Mouse (Mus musculus) kidney, adult 2 months (tissue): ENCODE measurements around the gene Sptb. TPM values are rescaled to one million over a fixed set of nuclear protein-coding genes. Genes with fewer than 3 reads are reported as not detected.

Experiments
- DNase-seq: peaks from one replicate; pipeline ENCODE4 v3.0.0; 2021
- H3K27ac ChIP-seq: fragments of 200-500 bp; 2 replicates; pipeline ENCODE4 v1.5.1; 2012; ENCODE audit warnings: low read depth, low read length, control low read depth, inconsistent platforms; ENCODE audit not compliant: insufficient read depth
- H3K27me3 ChIP-seq: fragments of 200-500 bp; replicated peaks from 2 replicates; pipeline ENCODE4 v1.6.1; 2012; ENCODE audit warnings: mild to moderate bottlenecking, moderate library complexity, low read length, inconsistent platforms; ENCODE audit not compliant: control insufficient read depth, insufficient read depth
- H3K36me3 ChIP-seq: fragments of 200-500 bp; 2 replicates; pipeline ENCODE4 v1.6.1; 2012; ENCODE audit warnings: mild to moderate bottlenecking, moderate library complexity, low read length, inconsistent platforms; ENCODE audit not compliant: control insufficient read depth, insufficient read depth
- H3K4me1 ChIP-seq: fragments of 200-500 bp; 2 replicates; pipeline ENCODE4 v1.6.1; 2011; ENCODE audit warnings: low read length; ENCODE audit not compliant: control insufficient read depth, insufficient read depth
- H3K4me3 ChIP-seq: fragments of 200-500 bp; 2 replicates; pipeline ENCODE4 v1.5.1; 2011; ENCODE audit warnings: mild to moderate bottlenecking, low read depth, low read length, control low read depth; ENCODE audit not compliant: insufficient read depth
- CTCF ChIP-seq: fragments of 200-500 bp; conservative IDR thresholded peaks from 2 replicates; pipeline ENCODE4 v1.5.1; 2011; ENCODE audit warnings: low read depth, mild to moderate bottlenecking, control low read depth, low read length, moderate library complexity, mixed read lengths; ENCODE audit not compliant: insufficient read depth, insufficient read length
- POLR2A ChIP-seq: fragments of 200-500 bp; IDR thresholded peaks from one replicate; pipeline ENCODE4 v1.6.1; 2011; ENCODE audit warnings: low read depth, low read length, control low read depth
- WGBS: fragments of 180-500 bp; shearing (Covaris S2); methylation state at CpG from one replicate; pipeline ENCODE4 v1.1.7; 2018; 5-methylcytosine and 5-hydroxymethylcytosine counted together
- polyA plus RNA-seq: library from polyadenylated mRNA; depleted of rRNA; stranded (reverse); fragments of >200 nt; gene quantifications from 2 replicates; pipeline ENCODE4 v1.2.3, GENCODE M21; 2012

The Sptb gene
- polyA plus RNA-seq, 1 experiment = 1.9 TPM

DNA sequence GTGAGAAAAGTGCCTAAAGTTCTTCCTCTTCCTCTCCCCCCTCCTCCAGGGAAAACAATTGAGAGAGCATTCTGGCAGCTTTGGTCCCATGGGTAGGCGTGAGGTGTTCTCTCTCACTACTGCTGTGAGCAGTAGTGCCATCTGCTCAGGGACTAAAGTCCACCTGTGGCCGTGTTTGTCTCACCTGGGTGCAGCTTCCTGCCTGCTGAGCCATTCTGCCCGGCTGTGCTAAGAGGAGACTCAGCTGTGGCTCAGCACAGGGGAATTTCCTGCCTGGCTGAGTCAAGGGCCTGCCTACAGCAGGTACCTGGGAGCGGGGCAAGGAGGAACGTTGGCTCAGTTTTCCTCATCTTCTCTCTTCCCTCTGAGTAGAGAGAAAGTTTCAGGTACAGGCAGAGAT, 152.1 kb downstream of the Sptb start:
- TF ChIP-seq POLR2A (no peak), CTCF (no peak)
- Histone ChIP-seq H3K4me1 (peaks cover 47% of the 10 kb centered on the region), H3K27me3 (no peaks in the 10 kb centered on the region), H3K36me3 (no peaks in the 10 kb centered on the region), H3K27ac (peak overlapping the region; percentile 18), H3K4me3 (no peak overlapping the region)
- DNase-seq = peak; percentile 88
- WGBS = 27% methylated on average over 5 of the region's 5 CpGs

DNA sequence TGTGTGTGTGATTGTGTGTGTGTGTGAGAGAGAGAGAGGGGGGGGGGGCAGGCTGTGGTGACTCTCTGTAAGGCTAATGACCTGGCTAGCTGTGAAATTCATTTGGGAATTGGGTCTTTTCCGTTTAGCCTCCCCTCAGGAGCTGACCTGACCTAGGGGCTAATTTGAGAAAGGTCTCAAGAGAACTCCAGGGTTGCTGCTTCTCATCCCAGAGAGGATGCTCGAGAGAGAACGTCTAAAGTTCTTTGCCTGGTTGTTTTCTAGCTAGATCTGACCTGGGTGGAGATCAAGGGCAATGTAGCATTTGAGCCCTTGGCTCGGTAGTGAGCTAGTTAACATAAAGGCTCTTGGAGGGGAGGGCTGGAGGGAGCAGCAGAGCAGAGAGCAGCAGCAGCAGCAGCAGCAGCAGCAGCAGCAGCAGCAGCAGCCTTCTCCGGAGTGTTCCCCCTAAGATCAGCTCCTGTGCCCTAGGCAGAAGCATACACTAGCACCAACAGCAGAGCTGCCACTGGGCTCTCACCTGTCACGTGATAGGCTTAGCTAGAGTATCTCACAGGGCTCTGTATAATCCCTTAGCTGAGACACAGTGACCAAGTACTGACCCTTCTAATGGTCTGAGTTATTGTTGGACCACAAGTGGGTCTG, 153.5 kb downstream of the Sptb start:
- no peak overlapping the region for H3K4me3 ChIP-seq
- no peak for TF ChIP-seq POLR2A
- TF ChIP-seq CTCF = no peak
- peaks cover 58% of the 10 kb centered on the region for H3K4me1 ChIP-seq
- 23% methylated on average over 6 of the region's 6 CpGs for WGBS
- peak; percentile 55 for DNase-seq
- H3K27ac ChIP-seq = peak overlapping the region; percentile 28
- H3K27me3 ChIP-seq = no peaks in the 10 kb centered on the region
- no peaks in the 10 kb centered on the region for H3K36me3 ChIP-seq

DNA sequence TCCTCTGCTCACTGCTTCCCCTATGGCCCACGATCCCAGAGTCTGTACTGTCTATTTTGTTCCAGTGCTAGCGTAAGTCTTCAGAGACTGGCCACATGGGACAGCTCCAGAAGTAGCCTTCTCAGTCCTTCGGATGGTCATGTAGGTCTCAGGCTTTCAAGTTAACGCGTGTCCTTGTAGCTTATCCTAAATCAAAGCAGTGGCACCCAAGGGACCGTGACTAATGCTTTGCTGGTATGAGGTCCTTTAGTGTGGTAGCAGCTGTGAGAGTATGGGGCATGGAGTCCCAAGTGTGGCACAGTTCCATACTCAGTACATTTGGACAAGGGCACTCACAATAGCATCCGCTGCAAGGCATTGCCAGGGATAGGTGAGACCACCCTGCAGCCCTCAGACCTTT, 154.2 kb downstream of the Sptb start:
- WGBS = 50% methylated on average over 7 of the region's 7 CpGs
- H3K4me3 ChIP-seq = no peak overlapping the region
- no peaks in the 10 kb centered on the region for H3K27me3 ChIP-seq
- TF ChIP-seq CTCF (no peak), POLR2A (no peak)
- peak overlapping the region; percentile 28 for H3K27ac ChIP-seq
- H3K36me3 ChIP-seq = no peaks in the 10 kb centered on the region
- DNase-seq = peak; percentile 64
- peaks cover 58% of the 10 kb centered on the region for H3K4me1 ChIP-seq

DNA sequence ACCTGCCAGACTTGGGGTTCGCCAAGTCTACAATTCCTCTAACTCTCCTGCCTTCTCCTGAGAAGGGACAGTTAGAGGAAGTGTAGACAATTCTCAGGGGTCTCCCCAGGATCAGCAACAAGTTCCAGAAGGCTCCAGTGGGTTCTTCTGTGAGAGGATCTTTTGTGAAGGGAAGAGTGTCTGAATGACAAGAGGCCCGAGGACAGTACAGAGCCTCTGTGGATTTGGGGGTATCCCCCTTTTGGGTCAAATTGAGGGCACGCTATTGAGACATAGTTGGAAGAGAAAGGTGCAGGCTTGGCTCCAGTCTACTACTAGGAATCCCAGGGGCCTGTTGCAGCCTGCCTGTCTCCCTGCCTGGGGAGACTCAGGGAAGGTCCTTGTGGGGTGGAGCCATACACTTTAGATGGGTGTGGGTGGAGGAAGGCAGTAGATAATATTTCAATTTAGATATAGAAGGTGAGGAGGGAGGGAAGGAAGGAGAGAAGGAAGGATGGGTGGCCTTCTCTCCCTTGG, 155.4 kb downstream of the Sptb start:
- Histone ChIP-seq H3K27ac (0 out of 2 replicates have a peak overlapping the region, but pooled peaks have one; percentile 12), H3K4me3 (no peak overlapping the region), H3K36me3 (no peaks in the 10 kb centered on the region), H3K27me3 (no peaks in the 10 kb centered on the region), H3K4me1 (peaks cover 56% of the 10 kb centered on the region)
- DNase-seq = no peak
- no peak for TF ChIP-seq CTCF
- WGBS = 92% methylated on average over 3 of the region's 3 CpGs

DNA sequence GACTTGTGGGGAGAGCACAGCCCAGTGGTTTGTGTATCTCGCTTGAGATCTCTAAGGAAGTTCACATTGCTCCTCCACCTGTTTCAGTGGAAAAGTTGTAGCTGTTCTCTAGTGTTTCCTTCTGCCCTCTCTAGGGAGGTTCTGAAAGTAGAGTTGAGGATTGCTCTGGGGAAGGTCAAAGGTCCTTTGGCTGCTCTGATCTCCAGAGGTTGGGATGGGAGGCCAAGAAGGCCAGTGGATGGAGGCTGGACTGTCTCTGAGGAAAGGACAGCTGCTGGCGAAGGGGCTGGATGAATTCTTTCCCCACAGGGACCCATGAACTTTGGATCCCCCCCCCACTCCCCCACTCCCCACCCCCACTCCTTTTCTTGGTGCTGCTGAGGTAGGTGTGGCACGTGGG, 156.0 kb downstream of the Sptb start:
- TF ChIP-seq CTCF = no peak
- TF ChIP-seq POLR2A = no peak
- no peaks in the 10 kb centered on the region for H3K36me3 ChIP-seq
- peaks cover 56% of the 10 kb centered on the region for H3K4me1 ChIP-seq
- H3K27ac ChIP-seq = peak overlapping the region; percentile 37; the same call in 1 of the 2 replicates
- peak; percentile 82 for DNase-seq
- WGBS = 39% methylated on average over 3 of the region's 3 CpGs
- no peak overlapping the region for H3K4me3 ChIP-seq
- H3K27me3 ChIP-seq = no peaks in the 10 kb centered on the region

DNA sequence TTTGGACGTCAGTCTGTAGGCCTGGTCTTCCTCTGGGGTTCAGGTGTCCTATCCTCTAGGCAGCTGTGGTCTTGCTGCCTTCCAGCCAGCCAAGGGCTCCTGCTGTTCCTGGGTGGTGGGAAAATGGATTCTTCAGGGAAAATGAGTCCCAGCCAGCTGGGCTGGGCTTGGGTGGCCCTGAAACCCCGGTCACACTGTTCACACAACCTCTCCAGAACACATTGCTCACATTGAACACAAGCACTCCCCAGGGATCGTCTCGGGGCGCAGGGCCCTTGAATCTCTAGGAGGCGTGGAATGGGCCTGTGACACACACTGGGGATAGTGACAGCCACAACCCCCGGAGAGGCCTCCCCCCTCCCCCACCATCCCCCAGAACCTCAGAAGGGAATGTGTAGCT, 156.4 kb downstream of the Sptb start:
- TF ChIP-seq CTCF (no peak), POLR2A (no peak)
- peaks cover 56% of the 10 kb centered on the region for H3K4me1 ChIP-seq
- H3K36me3 ChIP-seq = no peaks in the 10 kb centered on the region
- no peaks in the 10 kb centered on the region for H3K27me3 ChIP-seq
- no peak for DNase-seq
- 65% methylated on average over 7 of the region's 7 CpGs for WGBS
- H3K4me3 ChIP-seq = no peak overlapping the region
- H3K27ac ChIP-seq = peak overlapping the region; percentile 80

DNA sequence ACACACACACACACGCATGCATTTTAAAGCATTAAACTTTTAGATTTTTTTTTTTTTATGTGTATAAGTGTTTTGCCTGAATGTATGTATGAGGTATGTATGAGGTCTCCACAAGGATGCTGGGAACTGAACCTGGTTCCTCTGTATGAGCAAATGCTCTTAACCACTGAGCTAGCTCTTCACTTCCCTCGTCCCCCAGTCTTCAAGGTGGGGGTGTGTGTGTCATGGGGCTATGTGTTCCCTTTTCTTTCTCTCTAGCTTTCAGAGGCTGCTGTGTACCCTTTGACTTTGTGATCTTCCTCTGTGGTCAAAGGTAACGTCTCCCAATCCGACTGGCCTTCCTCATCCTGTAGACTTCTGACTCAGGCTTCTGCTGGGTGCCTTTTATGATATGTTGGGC, 157.4 kb downstream of the Sptb start:
- 45% methylated on average over 4 of the region's 4 CpGs for WGBS
- Histone ChIP-seq H3K36me3 (no peaks in the 10 kb centered on the region), H3K4me3 (no peak overlapping the region), H3K4me1 (peaks cover 60% of the 10 kb centered on the region), H3K27ac (peak overlapping the region; percentile 35; the same call in 1 of the 2 replicates), H3K27me3 (no peaks in the 10 kb centered on the region)
- no peak for DNase-seq
- TF ChIP-seq CTCF (no peak), POLR2A (no peak)
